Comparison of ENCODE assay signal across 13 mouse cellular contexts in the genomic region with DNA sequence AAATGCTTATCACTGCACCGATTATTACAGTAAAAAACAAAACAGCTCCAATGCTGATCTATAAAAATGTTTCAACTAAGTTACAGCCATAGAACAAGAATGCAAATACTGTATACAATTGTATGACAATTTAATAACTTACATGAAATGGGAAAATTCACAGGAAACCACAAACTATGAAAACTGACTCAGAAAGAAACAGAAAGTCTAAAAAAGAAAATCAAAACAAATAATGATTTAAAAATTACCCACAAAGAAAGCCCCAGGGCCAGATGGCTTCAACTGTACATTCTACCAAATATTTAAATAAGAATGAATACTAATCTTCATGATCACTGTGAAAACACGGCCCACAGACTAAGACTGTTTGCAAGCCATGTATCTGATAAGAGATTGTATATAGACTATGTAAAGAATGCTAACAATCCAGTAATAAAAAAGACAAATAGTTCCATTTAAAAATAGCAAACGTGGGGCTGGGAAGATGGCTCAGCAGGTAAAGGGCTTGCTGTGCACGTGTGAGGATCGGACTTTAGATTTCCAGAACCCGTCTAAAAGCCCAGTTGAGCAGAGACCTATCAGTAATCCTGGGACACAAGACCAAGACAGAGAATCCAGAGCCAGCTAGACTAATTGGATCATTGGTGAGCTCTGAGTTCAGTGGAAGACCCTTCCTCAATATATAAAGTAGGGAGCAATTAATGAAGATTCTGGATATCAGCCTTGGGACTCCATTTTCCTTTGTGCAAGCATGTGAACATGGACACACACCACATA.
"Had no signal": no experiment of that assay in that cellular context is flagged by ENCODE, and none has a peak within 500 bp of the region (broad histone marks: within the 10 kb centered on the region; RNA-seq: fewer than 3 reads in every experiment).

No protein-coding gene starts in this region.

- ATAC-seq: lung, postnatal 0 days; midbrain, embryonic 15.5 days had no signal

- H3K9ac ChIP-seq: kidney, embryonic 15.5 days; liver, embryonic 15.5 days; midbrain, embryonic 15.5 days had no signal

- H3K9me3 ChIP-seq: limb, embryonic 10.5 days; liver, embryonic 15.5 days; midbrain, embryonic 15.5 days had no signal

- H3K27me3 ChIP-seq: kidney, embryonic 15.5 days; liver, embryonic 15.5 days; midbrain, embryonic 15.5 days had no signal

- H3K4me2 ChIP-seq: kidney, embryonic 15.5 days; liver, embryonic 11.5 days; liver, embryonic 15.5 days; midbrain, embryonic 15.5 days had no signal

- H3K27ac ChIP-seq: kidney, embryonic 15.5 days; left cerebral cortex, adult 2 months; limb, embryonic 10.5 days; liver, embryonic 15.5 days; midbrain, embryonic 15.5 days had no signal

- DNase-seq: kidney, adult 2 months; kidney, postnatal 14 days; lung, adult 2 months; lung, postnatal 36 days; right cerebral cortex, postnatal 14 days; thymus, postnatal 4 days had no signal

- H3K4me3 ChIP-seq: kidney, embryonic 15.5 days; left cerebral cortex, adult 2 months; limb, embryonic 10.5 days; liver, embryonic 15.5 days; midbrain, embryonic 15.5 days had no signal

- H3K36me3 ChIP-seq: kidney, embryonic 15.5 days; limb, embryonic 10.5 days; liver, embryonic 15.5 days; midbrain, embryonic 15.5 days had no signal

- H3K4me1 ChIP-seq: limb, embryonic 10.5 days; liver, embryonic 15.5 days; midbrain, embryonic 15.5 days had no signal
